32 mouse cellular contexts compared by ENCODE assay signal in the genomic region with DNA sequence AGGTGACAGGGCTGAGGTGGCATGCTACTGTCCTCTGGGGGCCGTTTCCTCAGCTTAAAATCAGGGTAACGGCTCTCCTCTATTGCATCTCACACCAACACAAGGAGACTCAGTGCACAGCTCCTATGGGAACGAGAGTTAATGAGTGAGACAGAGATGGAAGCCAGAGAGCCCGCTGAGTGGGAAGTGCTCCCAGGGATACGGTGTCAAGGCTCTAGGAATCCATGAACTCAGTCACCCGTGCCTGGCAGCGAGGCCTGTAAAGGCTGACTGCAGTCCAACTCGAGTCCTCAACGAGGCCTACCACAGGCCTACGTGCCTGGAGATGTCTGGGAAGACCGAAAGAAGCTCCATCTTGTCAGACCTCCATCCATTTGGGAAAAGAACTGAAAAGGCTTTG. TPM values are rescaled to one million over a fixed set of nuclear protein-coding genes. Genes with fewer than 3 reads are reported as not detected.
DNase-seq lines count a peak whose midpoint lies in the region; ATAC-seq and TF ChIP-seq lines count a peak whose summit lies in the region.
"Had no signal": no experiment of that assay in that cellular context is flagged by ENCODE, and none has a peak within 500 bp of the region (broad histone marks: within the 10 kb centered on the region; RNA-seq: fewer than 3 reads in every experiment).

No protein-coding gene starts in this region.

- peak; percentile 64; the same call in 1 of the 2 replicates for ATAC-seq in hindbrain, embryonic 16.5 days
- ATAC-seq in hindbrain, embryonic 13.5 days (ENCODE audit: low FRiP score), result no peak
- ATAC-seq: activated CD4-positive, CD25-positive, alpha-beta regulatory T cell, adult 4 months; midbrain, embryonic 15.5 days had no signal

- no peak overlapping the region for H3K27ac ChIP-seq in hindbrain, embryonic 16.5 days (ENCODE audit: low read depth, low read length)
- no peak overlapping the region for H3K27ac ChIP-seq in hindbrain, embryonic 13.5 days
- H3K27ac ChIP-seq in liver, adult 2 months (replicated peaks; ENCODE audit: insufficient read depth, low read depth, low read length), result no peak overlapping the region
- H3K27ac ChIP-seq: forebrain, embryonic 10.5 days; heart, adult 2 months; heart, embryonic 13.5 days; hindbrain, embryonic 12.5 days; kidney, postnatal 0 days; limb, embryonic 15.5 days; midbrain, embryonic 15.5 days; stomach, postnatal 0 days had no signal

- H3K36me3 ChIP-seq in hindbrain, embryonic 16.5 days (ENCODE audit: control insufficient read depth, insufficient read depth, low read length), result peaks cover 27% of the 10 kb centered on the region
- H3K36me3 ChIP-seq in hindbrain, embryonic 13.5 days, result peaks cover 97% of the 10 kb centered on the region
- H3K36me3 ChIP-seq in liver, adult 2 months (ENCODE audit: control insufficient read depth, insufficient read depth, low read length), result peaks cover 33% of the 10 kb centered on the region

- TF ChIP-seq CTCF in liver, adult 2 months (IDR thresholded peaks at IDR 0.05; ENCODE audit: low read depth, low read length), result no peak

- H3K9ac ChIP-seq in hindbrain, embryonic 16.5 days (ENCODE audit: low read depth, low read length), result no peak overlapping the region
- no peak overlapping the region for H3K9ac ChIP-seq in hindbrain, embryonic 13.5 days
- no peak overlapping the region for H3K9ac ChIP-seq in liver, adult 2 months (ENCODE audit: low read depth, low read length)
- H3K9ac ChIP-seq: heart, embryonic 13.5 days; hindbrain, embryonic 12.5 days; limb, embryonic 15.5 days; midbrain, embryonic 15.5 days had no signal

- H3K4me2 ChIP-seq in hindbrain, embryonic 16.5 days (ENCODE audit: low read length), result no peak overlapping the region
- no peak overlapping the region for H3K4me2 ChIP-seq in hindbrain, embryonic 13.5 days
- H3K4me2 ChIP-seq: heart, embryonic 13.5 days; hindbrain, embryonic 12.5 days; limb, embryonic 15.5 days; midbrain, embryonic 15.5 days had no signal

- peak; percentile 51 to 60 for DNase-seq in cerebellum, postnatal 25 days
- DNase-seq in cerebellum, adult 11-12 months, result no peak
- DNase-seq in liver, adult 2 months (ENCODE audit: extremely low read depth, low read depth, low spot score), result peak; percentile 6
- DNase-seq in liver, result no peak
- peak; percentile 17 for DNase-seq in skeletal muscle tissue, adult 2 months (ENCODE audit: low read depth, low spot score)
- DNase-seq: adrenal gland, postnatal 10 days; B cell, adult 2 months; heart, adult 2 months; heart, postnatal 14 days; kidney, adult 2 months; lung, postnatal 4 days; right cerebral cortex, adult 18-20 months; thymus, adult 2 months; thymus, postnatal 4 days had no signal

- TF ChIP-seq POLR2A in liver, adult 2 months (IDR thresholded peaks at IDR 0.05; ENCODE audit: extremely low read depth, insufficient read depth, low read length), result no peak

- no peaks in the 10 kb centered on the region for H3K79me2 ChIP-seq in liver, adult 2 months (ENCODE audit: control insufficient read depth, insufficient read depth, low read length)

- H3K27me3 ChIP-seq in hindbrain, embryonic 16.5 days (replicated peaks; ENCODE audit: control insufficient read depth, insufficient read depth, low read length), result no peaks in the 10 kb centered on the region
- no peaks in the 10 kb centered on the region for H3K27me3 ChIP-seq in hindbrain, embryonic 13.5 days
- H3K27me3 ChIP-seq in liver, adult 2 months (ENCODE audit: control insufficient read depth, insufficient read depth, low read length), result no peaks in the 10 kb centered on the region
- H3K27me3 ChIP-seq: heart, embryonic 13.5 days; hindbrain, embryonic 12.5 days; limb, embryonic 15.5 days; midbrain, embryonic 15.5 days had no signal

- no peak overlapping the region for H3K4me3 ChIP-seq in hindbrain, embryonic 16.5 days (ENCODE audit: low read length)
- no peak overlapping the region for H3K4me3 ChIP-seq in hindbrain, embryonic 13.5 days
- no peak overlapping the region for H3K4me3 ChIP-seq in liver, adult 2 months (ENCODE audit: insufficient read depth, low read depth, low read length)
- H3K4me3 ChIP-seq: forebrain, embryonic 10.5 days; heart, adult 2 months; heart, embryonic 13.5 days; hindbrain, embryonic 12.5 days; limb, embryonic 15.5 days; midbrain, embryonic 15.5 days; myocyte had no signal

- 66% methylated on average over 11 of the region's 11 CpGs for WGBS in hindbrain, embryonic 16.5 days
- WGBS in hindbrain, embryonic 13.5 days, result 82% methylated on average over 11 of the region's 11 CpGs
- WGBS in liver, adult 2 months, result 95% methylated on average over 11 of the region's 11 CpGs

- H3K9me3 ChIP-seq in hindbrain, embryonic 16.5 days (ENCODE audit: control insufficient read depth, low read length), result no peaks in the 10 kb centered on the region
- no peaks in the 10 kb centered on the region for H3K9me3 ChIP-seq in hindbrain, embryonic 13.5 days
- H3K9me3 ChIP-seq: forebrain, embryonic 10.5 days; heart, embryonic 13.5 days; hindbrain, embryonic 12.5 days; limb, embryonic 15.5 days; midbrain, embryonic 15.5 days had no signal

- H3K4me1 ChIP-seq in hindbrain, embryonic 16.5 days (ENCODE audit: control insufficient read depth, insufficient read depth, low read depth, low read length), result no peaks in the 10 kb centered on the region
- no peaks in the 10 kb centered on the region for H3K4me1 ChIP-seq in hindbrain, embryonic 13.5 days (replicated peaks)
- H3K4me1 ChIP-seq in liver, adult 2 months (ENCODE audit: control insufficient read depth, insufficient read depth, low read length), result no peaks in the 10 kb centered on the region
- H3K4me1 ChIP-seq: forebrain, embryonic 10.5 days; heart, embryonic 13.5 days; hindbrain, embryonic 12.5 days; limb, embryonic 15.5 days; midbrain, embryonic 15.5 days had no signal

RNA-seq across cellular contexts. Expression of a gene that starts 21.8 kb away (rescaled TPM):
- polyA plus RNA-seq in hindbrain, embryonic 16.5 days (2015; fragmentation: Nextera tagmentation; extraction: Ambion mirVana), result 127 and 140 TPM in 2 replicates
- 149 and 151 TPM in 2 replicates for polyA plus RNA-seq in hindbrain, embryonic 13.5 days (2015; fragmentation: Nextera tagmentation; extraction: Ambion mirVana)
- total RNA-seq in liver, adult 2 months (2014; rRNA removed), result 16.2 and 24.1 TPM in 2 replicates
- 41.5 and 53.3 TPM in 2 replicates for polyA plus RNA-seq in liver, adult 2 months (2012; rRNA removed)

RNA-seq across cellular contexts. Expression of a gene that starts 22.1 kb away (rescaled TPM):
- 2.2 and 2.5 TPM in 2 replicates for polyA plus RNA-seq in hindbrain, embryonic 16.5 days (2015; fragmentation: Nextera tagmentation; extraction: Ambion mirVana)
- polyA plus RNA-seq in hindbrain, embryonic 13.5 days (2015; fragmentation: Nextera tagmentation; extraction: Ambion mirVana), result 2.0 TPM in 2 replicates
- 0.09 TPM in 1 of 2 replicates, not detected in the other for total RNA-seq in liver, adult 2 months (2014; rRNA removed)
- 0.06 TPM in 1 of 2 replicates, not detected in the other for polyA plus RNA-seq in liver, adult 2 months (2012; rRNA removed)
- total RNA-seq: heart, adult 2 months; megakaryocyte-erythroid progenitor cell, adult 5-6 weeks had no signal
- polyA plus RNA-seq: thymus, adult 2 months had no signal

RNA-seq across cellular contexts. Expression of a gene that starts 23.3 kb away (rescaled TPM):
- polyA plus RNA-seq in hindbrain, embryonic 16.5 days (2015; fragmentation: Nextera tagmentation; extraction: Ambion mirVana), result 14.9 and 19.5 TPM in 2 replicates
- 2.4 and 4.2 TPM in 2 replicates for polyA plus RNA-seq in hindbrain, embryonic 13.5 days (2015; fragmentation: Nextera tagmentation; extraction: Ambion mirVana)
- not detected in 2 replicates for total RNA-seq in liver, adult 2 months (2014; rRNA removed)
- polyA plus RNA-seq in liver, adult 2 months (2012; rRNA removed), result not detected in 2 replicates
- total RNA-seq: megakaryocyte-erythroid progenitor cell, adult 5-6 weeks; MEL had no signal
- polyA plus RNA-seq: activated CD4-positive, CD25-positive, alpha-beta regulatory T cell, adult 4 months; embryonic facial prominence, embryonic 11.5 days; forebrain, embryonic 10.5 days; heart, embryonic 13.5 days; hindbrain, embryonic 12.5 days; intestine, embryonic 14.5 days; liver, embryonic 16.5 days; myocyte had no signal

RNA-seq across cellular contexts. Expression of a gene that starts 26.0 kb away (rescaled TPM):
- polyA plus RNA-seq in hindbrain, embryonic 16.5 days (2015; fragmentation: Nextera tagmentation; extraction: Ambion mirVana), result not detected in 2 replicates
- not detected in 2 replicates for polyA plus RNA-seq in hindbrain, embryonic 13.5 days (2015; fragmentation: Nextera tagmentation; extraction: Ambion mirVana)
- total RNA-seq in liver, adult 2 months (2014; rRNA removed), result 0.07 TPM in 1 of 2 replicates, not detected in the other
- polyA plus RNA-seq in liver, adult 2 months (2012; rRNA removed), result not detected in 2 replicates
- total RNA-seq: adrenal gland, postnatal 10 days; heart, adult 2 months; heart, postnatal 14 days; megakaryocyte-erythroid progenitor cell, adult 5-6 weeks had no signal
- polyA plus RNA-seq: activated CD4-positive, CD25-positive, alpha-beta regulatory T cell, adult 4 months; embryonic facial prominence, embryonic 11.5 days; heart, adult 2 months; heart, embryonic 13.5 days; hindbrain, embryonic 12.5 days; intestine, embryonic 14.5 days; kidney, adult 2 months; kidney, postnatal 0 days; large intestine, adult 2 months; limb, embryonic 15.5 days; liver, embryonic 16.5 days; midbrain, embryonic 15.5 days; myocyte; neural tube, embryonic 14.5 days; stomach, postnatal 0 days; thymus, adult 2 months had no signal

RNA-seq across cellular contexts. Expression of a gene that starts 39.5 kb away (rescaled TPM):
- polyA plus RNA-seq in hindbrain, embryonic 16.5 days (2015; fragmentation: Nextera tagmentation; extraction: Ambion mirVana), result 27.6 and 29.8 TPM in 2 replicates
- 43.8 and 44.8 TPM in 2 replicates for polyA plus RNA-seq in hindbrain, embryonic 13.5 days (2015; fragmentation: Nextera tagmentation; extraction: Ambion mirVana)
- 0.46 and 0.47 TPM in 2 replicates for total RNA-seq in liver, adult 2 months (2014; rRNA removed)
- polyA plus RNA-seq in liver, adult 2 months (2012; rRNA removed), result 0.11 and 0.26 TPM in 2 replicates
- total RNA-seq: megakaryocyte-erythroid progenitor cell, adult 5-6 weeks; MEL had no signal

Comparison
In these comparisons a context has a peak if more than half of its experiments do, and no peak if none do; other contexts are left out.
1. DNase-seq: peak in cerebellum, postnatal 25 days (2 of 2), liver, adult 2 months (single experiment) and skeletal muscle tissue, adult 2 months (single experiment); none in cerebellum, adult 11-12 months (single experiment) and liver (single experiment).